Mouse (Mus musculus) G1E (cell line): Measurements from ENCODE around the gene Ube4b.

ENCODE experiments used
- CTCF ChIP-seq: IDR thresholded peaks from 2 replicates; pipeline ENCODE4 v1.5.1; 2012; ENCODE audit warnings: low read depth, low read length, inconsistent platforms, mixed read lengths
- TAL1 ChIP-seq: conservative IDR thresholded peaks from 2 replicates; pipeline ENCODE4 v1.6.1; 2012; ENCODE audit warnings: low read depth, low read length, inconsistent platforms, mixed read lengths

DNA sequence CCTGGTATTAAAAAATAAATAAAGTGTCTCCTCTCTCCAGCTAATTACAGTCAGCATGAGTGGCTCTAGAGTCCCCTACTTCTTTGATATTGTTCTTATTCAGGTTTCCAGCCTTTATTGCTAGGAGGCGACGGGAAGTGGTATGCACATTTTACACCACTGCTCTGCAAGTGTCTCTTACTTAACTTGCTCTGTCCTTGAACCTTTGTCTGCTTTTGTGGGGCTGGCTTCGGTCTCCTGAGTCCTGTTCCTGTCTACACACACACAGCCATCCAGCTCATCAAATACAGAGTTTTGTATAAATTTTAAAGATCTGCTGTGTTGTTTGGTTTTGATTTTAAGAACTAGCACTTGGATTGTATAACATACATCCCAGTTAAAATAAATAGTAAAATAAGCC lies 124.4 kb downstream of the Ube4b start:
- no peak for TF ChIP-seq CTCF
- TF ChIP-seq TAL1: no peak
